Mouse (Mus musculus) ES-Bruce4 (cell line): ENCODE data around the gene Pld5. TPM values are rescaled to one million over a fixed set of nuclear protein-coding genes. Genes with fewer than 3 reads are reported as not detected.
"Not testable (repeated sequence)": the region's sequence is repeated elsewhere in the genome, so short reads cannot be mapped to it uniquely, and the experiment has no call there.

Experiments
- H3K27ac ChIP-seq: 2 replicates; pipeline ENCODE4 v1.5.1; 2012; ENCODE audit warnings: low read length, inconsistent platforms; ENCODE audit not compliant: insufficient read depth
- H3K27me3 ChIP-seq: 2 replicates; pipeline ENCODE4 v1.6.1; 2012; ENCODE audit warnings: mild to moderate bottlenecking, low read length, inconsistent platforms; ENCODE audit not compliant: control insufficient read depth, poor library complexity, insufficient read depth, severe bottlenecking
- H3K36me3 ChIP-seq: 2 replicates; pipeline ENCODE4 v1.6.1; 2012; ENCODE audit warnings: inconsistent platforms, mild to moderate bottlenecking, low read length, moderate library complexity; ENCODE audit not compliant: control insufficient read depth, poor library complexity, insufficient read depth, severe bottlenecking
- H3K4me1 ChIP-seq: one replicate; pipeline ENCODE4 v1.8.1; 2011; ENCODE audit warnings: low read length; ENCODE audit not compliant: control insufficient read depth, insufficient read depth
- H3K4me3 ChIP-seq: 2 replicates; pipeline ENCODE4 v1.5.1; 2011; ENCODE audit warnings: low read depth, mild to moderate bottlenecking, low read length
- H3K9ac ChIP-seq: 2 replicates; pipeline ENCODE4 v1.6.1; 2012; ENCODE audit warnings: low read depth, mild to moderate bottlenecking, inconsistent platforms; ENCODE audit not compliant: poor library complexity, severe bottlenecking
- H3K9me3 ChIP-seq: replicated peaks from 2 replicates; pipeline ENCODE4 v1.6.1; 2012; ENCODE audit warnings: mild to moderate bottlenecking, low read length, inconsistent platforms; ENCODE audit not compliant: control insufficient read depth, poor library complexity, insufficient read depth, severe bottlenecking
- CTCF ChIP-seq: IDR thresholded peaks from one replicate; pipeline ENCODE4 v1.8.1; 2011; ENCODE audit warnings: low read depth, low read length
- EP300 ChIP-seq: IDR thresholded peaks from 2 replicates; pipeline ENCODE4 v1.6.1; 2011; ENCODE audit warnings: low read depth, low read length; ENCODE audit not compliant: insufficient read depth
- POLR2A ChIP-seq: IDR thresholded peaks from one replicate; pipeline ENCODE4 v1.8.1; 2011; ENCODE audit warnings: low read length; ENCODE audit not compliant: insufficient read depth
- polyA plus RNA-seq: library from polyadenylated mRNA; stranded (reverse); fragments of >200 nt; gene quantifications from 2 replicates; pipeline ENCODE4 v1.2.4, GENCODE M21; 2011; ENCODE audit warnings: low read depth; ENCODE audit not compliant: missing spikeins, insufficient read depth, insufficient read length

Gene Pld5
- polyA plus RNA-seq, 1 experiment = 0.36 TPM

DNA sequence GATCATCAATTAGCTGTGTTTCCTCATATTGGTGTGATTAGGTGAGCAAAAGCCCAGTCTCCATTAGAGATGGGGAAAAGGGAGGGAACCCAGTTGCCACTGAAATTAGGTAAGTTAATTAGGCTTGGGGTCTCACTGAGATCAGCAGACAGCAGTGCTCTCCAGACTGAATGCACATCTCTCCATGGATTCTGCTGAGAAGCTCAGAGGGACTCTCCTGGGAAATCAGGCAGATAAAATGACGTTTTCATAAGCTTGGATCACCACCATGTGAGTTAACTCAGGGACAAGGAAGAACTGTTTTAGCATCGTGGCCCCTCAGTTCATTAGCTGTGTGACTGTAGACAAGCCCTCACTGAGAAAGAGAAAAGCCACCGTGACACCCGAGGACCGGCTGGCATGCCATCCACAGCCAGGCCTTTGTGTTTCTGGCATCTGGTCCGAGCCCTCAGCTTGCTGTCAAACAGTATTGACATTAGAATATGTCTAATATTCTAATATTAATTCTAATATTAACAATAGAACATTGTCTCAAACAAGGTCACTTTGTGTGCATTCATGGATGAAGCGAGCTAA, 277.9 kb downstream of the Pld5 start:
- H3K4me3 ChIP-seq = no peak overlapping the region
- H3K36me3 ChIP-seq = no peaks in the 10 kb centered on the region
- TF ChIP-seq EP300 (no peak), CTCF (no peak), POLR2A (no peak)
- no peaks in the 10 kb centered on the region for H3K9me3 ChIP-seq
- H3K9ac ChIP-seq = no peak overlapping the region
- H3K27me3 ChIP-seq = no peaks in the 10 kb centered on the region
- H3K4me1 ChIP-seq = no peaks in the 10 kb centered on the region
- no peak overlapping the region for H3K27ac ChIP-seq

DNA sequence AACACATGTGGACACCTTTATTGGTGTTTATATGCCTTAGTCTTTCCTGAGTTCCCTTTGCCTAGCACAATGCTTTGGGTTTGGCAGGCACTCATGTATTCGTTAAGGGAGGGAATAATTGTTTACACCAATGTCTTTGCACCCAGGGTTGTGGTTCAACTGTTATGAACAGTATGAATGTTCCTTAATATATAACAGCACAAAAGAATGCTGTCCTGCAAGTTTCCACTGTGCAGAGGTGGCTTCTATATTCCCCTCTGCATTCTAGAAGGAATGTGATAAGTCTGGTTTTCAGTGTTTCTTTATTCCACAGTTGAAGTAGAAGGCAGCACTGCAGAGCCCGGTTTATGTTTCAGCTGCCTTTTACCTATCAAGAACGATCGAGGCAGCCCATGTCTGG, 286.2 kb downstream of the Pld5 start:
- H3K27me3 ChIP-seq = no peaks in the 10 kb centered on the region
- H3K4me1 ChIP-seq = no peaks in the 10 kb centered on the region
- no peak overlapping the region for H3K27ac ChIP-seq
- no peaks in the 10 kb centered on the region for H3K36me3 ChIP-seq
- no peak overlapping the region for H3K9ac ChIP-seq
- TF ChIP-seq CTCF = no peak
- TF ChIP-seq EP300 = no peak
- TF ChIP-seq POLR2A = no peak
- no peaks in the 10 kb centered on the region for H3K9me3 ChIP-seq
- H3K4me3 ChIP-seq = no peak overlapping the region

DNA sequence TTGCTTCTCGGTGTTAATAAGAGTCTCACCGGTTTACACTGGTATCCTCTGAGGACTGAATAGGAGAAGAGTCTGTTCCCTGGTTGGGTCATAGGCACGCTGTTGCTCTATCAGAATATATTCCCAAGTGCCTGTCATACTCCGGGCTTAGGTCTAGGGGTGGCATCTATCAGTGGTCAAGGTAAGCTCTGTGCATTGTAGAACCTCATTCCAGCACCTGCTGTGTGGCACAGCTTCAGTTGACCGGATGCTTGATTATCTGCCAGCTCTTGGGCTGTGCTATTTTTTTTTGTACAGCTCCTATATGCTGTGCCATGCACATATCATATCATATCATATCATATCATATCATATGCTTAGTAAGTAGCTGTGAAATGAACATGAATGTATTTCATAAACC, 286.7 kb downstream of the Pld5 start:
- H3K27ac ChIP-seq = no peak overlapping the region
- TF ChIP-seq POLR2A (no peak), EP300 (no peak), CTCF (no peak)

DNA sequence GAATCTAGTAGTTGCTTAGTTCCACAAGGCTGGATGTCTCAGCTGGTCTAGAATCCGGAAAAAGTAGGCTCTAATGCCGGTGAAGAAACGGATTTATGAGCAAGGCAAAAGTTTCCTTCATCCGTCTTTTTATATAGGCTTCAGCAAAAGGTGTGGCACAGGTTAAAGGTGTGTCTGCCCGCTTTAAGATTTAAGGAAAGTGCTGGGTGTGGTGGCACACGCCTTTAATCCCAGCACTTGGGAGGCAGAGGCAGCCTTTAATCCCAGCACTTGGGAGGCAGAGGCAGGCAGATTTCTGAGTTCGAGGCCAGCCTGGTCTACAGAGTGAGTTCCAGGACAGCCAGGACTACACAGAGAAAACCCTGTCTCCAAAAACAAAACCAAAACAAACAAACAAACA, 296.1 kb downstream of the Pld5 start, which contains the start of gene Rbm8a2:
Gene Rbm8a2, minus strand, starts transcription at position 101 of the 400 bp plus-strand sequence.
- H3K27me3 ChIP-seq, H3K9ac ChIP-seq, H3K36me3 ChIP-seq, H3K4me3 ChIP-seq, H3K27ac ChIP-seq, H3K9me3 ChIP-seq, H3K4me1 ChIP-seq: not testable (repeated sequence)

More for the DNA sequence above, 286.7 kb downstream of the Pld5 start:
- Histone ChIP-seq H3K9ac (no peak overlapping the region), H3K4me1 (no peaks in the 10 kb centered on the region), H3K9me3 (no peaks in the 10 kb centered on the region), H3K27me3 (no peaks in the 10 kb centered on the region), H3K4me3 (no peak overlapping the region), H3K36me3 (no peaks in the 10 kb centered on the region)

DNA sequence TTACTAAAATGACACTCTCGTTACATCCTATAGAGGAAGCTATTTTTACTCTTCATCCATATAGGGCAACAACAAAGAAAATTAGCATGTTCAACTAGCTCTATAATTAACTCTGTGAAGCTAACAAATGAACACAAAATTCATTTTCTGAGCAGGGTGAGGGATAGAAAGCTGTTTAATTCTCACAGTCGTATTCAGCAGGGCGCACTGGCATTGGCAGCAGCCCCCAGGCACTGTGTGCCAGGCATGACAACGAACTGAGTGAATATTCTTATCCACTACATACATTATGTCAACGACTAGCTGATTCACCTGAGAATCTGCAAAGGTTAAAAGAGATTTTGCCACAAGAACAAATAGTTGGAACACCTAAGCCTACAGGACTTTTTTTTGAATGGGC, 304.4 kb downstream of the Pld5 start:
- H3K9ac ChIP-seq = no peak overlapping the region
- H3K9me3 ChIP-seq = peaks cover 5% of the 10 kb centered on the region
- H3K27me3 ChIP-seq = no peaks in the 10 kb centered on the region
- no peak overlapping the region for H3K27ac ChIP-seq
- TF ChIP-seq POLR2A (no peak), CTCF (no peak), EP300 (no peak)
- no peak overlapping the region for H3K4me3 ChIP-seq
- no peaks in the 10 kb centered on the region for H3K36me3 ChIP-seq
- no peaks in the 10 kb centered on the region for H3K4me1 ChIP-seq

DNA sequence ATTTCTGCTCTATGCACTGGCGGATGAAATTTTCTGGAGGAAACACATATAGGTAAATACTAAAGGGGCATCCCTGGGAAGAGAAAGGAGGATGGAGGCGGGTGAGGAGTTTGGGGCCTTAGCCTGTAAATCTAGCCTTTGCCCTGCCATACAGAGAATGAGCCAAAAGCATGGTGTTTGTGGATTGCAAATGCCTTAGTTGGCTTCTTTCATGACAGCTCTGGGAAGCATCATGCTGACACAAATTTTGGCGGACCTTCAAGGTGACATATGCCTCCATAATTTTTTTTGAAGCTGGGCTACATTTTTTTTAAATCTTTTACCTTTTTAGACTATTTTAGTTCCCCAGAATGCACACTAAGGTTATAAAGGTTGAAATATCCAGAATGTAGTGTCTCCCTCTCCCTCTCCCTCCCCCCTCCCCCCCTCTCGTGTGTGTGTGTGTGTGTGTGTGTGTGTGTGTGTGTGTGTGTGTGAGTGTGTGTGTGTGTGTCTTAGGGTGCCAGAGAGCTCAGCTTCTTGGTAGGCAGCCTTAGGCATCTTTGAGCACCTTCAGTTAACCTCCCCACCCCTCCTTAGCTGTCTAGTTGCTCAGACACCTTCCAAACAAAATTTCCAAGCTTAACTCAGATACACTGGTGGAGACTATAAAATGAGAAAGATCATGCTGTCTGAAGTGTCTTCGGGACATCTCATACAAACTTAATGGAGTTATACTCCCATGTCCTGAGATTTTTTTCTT, 307.9 kb downstream of the Pld5 start:
- no peaks in the 10 kb centered on the region for H3K4me1 ChIP-seq
- H3K27me3 ChIP-seq = no peaks in the 10 kb centered on the region
- H3K9me3 ChIP-seq = peaks cover 5% of the 10 kb centered on the region
- H3K36me3 ChIP-seq = no peaks in the 10 kb centered on the region
- H3K9ac ChIP-seq = no peak overlapping the region
- no peak overlapping the region for H3K4me3 ChIP-seq
- no peak overlapping the region for H3K27ac ChIP-seq
- no peak for TF ChIP-seq CTCF
- TF ChIP-seq POLR2A = no peak
- TF ChIP-seq EP300 = no peak
